Mouse (Mus musculus) C2C12 (cell line): ENCODE results near the gene Wnt11. TPM values are rescaled to one million over a fixed set of nuclear protein-coding genes. Genes with fewer than 3 reads are reported as not detected.

Experiments used
- H3K27me3 ChIP-seq: one replicate; pipeline ENCODE4 v1.6.1; 2011; ENCODE audit not compliant: control insufficient read depth, insufficient read depth, insufficient read length
- H3K36me3 ChIP-seq: one replicate; pipeline ENCODE4 v1.6.1; 2011; ENCODE audit not compliant: control insufficient read depth, insufficient read depth
- H3K4me3 ChIP-seq: one replicate; pipeline ENCODE4 v1.5.1; 2011; ENCODE audit warnings: mild to moderate bottlenecking, control low read depth; ENCODE audit not compliant: poor library complexity, insufficient read depth, severe bottlenecking
- H3K79me2 ChIP-seq: one replicate; pipeline ENCODE4 v1.6.1; 2011; ENCODE audit not compliant: control insufficient read depth, insufficient read depth
- H3K79me3 ChIP-seq: one replicate; pipeline ENCODE4 v1.6.1; 2011; ENCODE audit warnings: low read depth, control low read depth
- H3ac ChIP-seq: one replicate; pipeline ENCODE3; 2011; ENCODE audit warnings: low read depth; ENCODE audit not compliant: control insufficient read depth, insufficient read length
- CEBPB ChIP-seq: IDR thresholded peaks from one replicate; pipeline ENCODE4 v1.6.1; 2011; ENCODE audit warnings: low read depth, mild to moderate bottlenecking, control low read depth, moderate library complexity
- CTCF ChIP-seq: IDR thresholded peaks from one replicate; pipeline ENCODE4 v1.5.1; 2011; ENCODE audit not compliant: control insufficient read depth, insufficient read depth, insufficient read length
- FOSL1 ChIP-seq: IDR thresholded peaks from one replicate; pipeline ENCODE4 v1.8.0; 2011; ENCODE audit warnings: mild to moderate bottlenecking, low read length; ENCODE audit not compliant: poor library complexity, insufficient read depth, severe bottlenecking
- MAX ChIP-seq: IDR thresholded peaks from one replicate; pipeline ENCODE4 v1.6.1; 2011; ENCODE audit warnings: mild to moderate bottlenecking, control low read depth
- MYOD1 ChIP-seq: IDR thresholded peaks from one replicate; pipeline ENCODE4 v1.6.1; 2011; ENCODE audit warnings: low read depth; ENCODE audit not compliant: control insufficient read depth, insufficient read length
- MYOG ChIP-seq: IDR thresholded peaks from one replicate; pipeline ENCODE4 v1.6.1; 2011; ENCODE audit not compliant: control insufficient read depth, insufficient read length; ENCODE audit errors: extremely low read depth
- USF1 ChIP-seq: IDR thresholded peaks from one replicate; pipeline ENCODE4 v1.6.1; 2011; ENCODE audit warnings: low read depth, mild to moderate bottlenecking, control low read depth, moderate library complexity
- polyA plus RNA-seq: library from polyadenylated mRNA; unstranded; fragments of >200 nt; fragmentation: generic; extraction: Trizol; gene quantifications from one replicate; pipeline ENCODE4 v1.2.1, GENCODE M21; 2012; ENCODE audit warnings: missing spikeins

The Wnt11 gene
- polyA plus RNA-seq, 1 experiment, result 0.44 TPM

DNA sequence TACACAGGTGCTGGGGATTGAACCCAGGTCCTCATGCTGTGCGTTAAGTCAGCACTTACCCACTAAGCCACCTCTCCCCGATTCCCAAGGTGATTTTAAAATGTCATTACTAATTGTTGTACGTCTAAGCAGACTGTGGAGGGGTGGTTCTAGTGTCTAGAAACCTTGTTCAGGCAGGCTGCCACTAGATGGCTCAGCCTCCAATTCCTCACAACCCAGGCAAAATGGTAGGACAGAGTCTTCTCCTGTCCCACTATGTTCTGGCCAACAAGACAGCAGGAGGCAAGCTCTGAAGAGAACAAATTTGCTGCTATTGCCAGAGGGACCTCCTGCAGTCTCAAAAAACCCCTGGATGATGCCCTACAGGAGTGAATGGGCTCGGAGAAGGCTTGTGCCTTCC, 47.0 kb downstream of the Wnt11 start:
- TF ChIP-seq MYOD1 (no peak), MAX (no peak), MYOG (no peak)
- Histone ChIP-seq H3K36me3 (no peaks in the 10 kb centered on the region), H3K4me3 (no peak overlapping the region), H3ac (no peak overlapping the region), H3K79me3 (no peaks in the 10 kb centered on the region), H3K27me3 (no peaks in the 10 kb centered on the region), H3K79me2 (no peaks in the 10 kb centered on the region)

DNA sequence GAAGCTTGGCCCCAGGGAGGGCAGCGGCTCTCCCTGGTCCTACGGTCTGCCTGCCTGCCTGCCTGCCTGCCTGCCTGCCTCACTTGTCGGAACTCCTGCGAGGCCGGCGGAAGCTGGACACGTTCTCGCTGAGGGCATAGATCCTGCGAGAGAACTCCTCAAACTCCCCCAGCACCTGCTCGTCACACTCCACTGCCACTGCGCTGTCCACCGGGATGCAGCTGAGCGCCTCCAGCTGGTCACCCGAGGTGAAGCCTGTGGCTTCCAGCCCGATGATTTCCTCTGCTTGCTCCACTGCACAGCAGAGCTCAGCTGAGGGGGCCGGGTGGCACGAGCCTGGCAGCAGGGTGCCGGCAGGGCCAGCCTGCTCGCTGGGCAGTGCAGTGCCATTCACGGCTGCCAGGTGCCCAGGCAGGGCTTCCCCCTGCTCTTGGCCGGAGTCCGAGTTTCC, 52.9 kb downstream of the Wnt11 start:
- H3K79me3 ChIP-seq, result no peaks in the 10 kb centered on the region
- H3K36me3 ChIP-seq, result no peaks in the 10 kb centered on the region
- H3K79me2 ChIP-seq, result no peaks in the 10 kb centered on the region
- no peak for TF ChIP-seq MYOG
- no peaks in the 10 kb centered on the region for H3K27me3 ChIP-seq
- H3K4me3 ChIP-seq, result no peak overlapping the region
- H3ac ChIP-seq, result no peak overlapping the region

DNA sequence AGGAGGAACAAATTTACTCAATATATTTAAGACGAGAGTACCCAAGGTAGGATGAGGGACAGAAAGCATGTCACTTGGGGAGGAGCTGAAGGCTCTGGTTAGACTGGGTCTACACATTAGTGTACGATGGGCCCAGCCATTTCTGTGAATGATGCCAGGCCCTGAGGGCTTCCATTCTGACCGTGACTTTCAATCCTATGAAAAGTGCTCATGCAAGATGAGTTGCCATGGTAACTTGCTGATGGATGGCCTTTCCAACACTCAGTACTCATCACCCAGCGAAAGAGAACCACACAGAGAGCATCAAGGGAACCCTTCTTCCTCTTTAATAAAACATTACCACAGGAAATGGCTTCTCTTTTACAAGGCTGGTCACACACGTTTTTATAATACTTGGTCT, 53.9 kb downstream of the Wnt11 start:
- Histone ChIP-seq H3K27me3 (no peaks in the 10 kb centered on the region), H3K36me3 (no peaks in the 10 kb centered on the region), H3K4me3 (no peak overlapping the region), H3K79me3 (no peaks in the 10 kb centered on the region), H3K79me2 (no peaks in the 10 kb centered on the region), H3ac (no peak overlapping the region)
- TF ChIP-seq MYOG (no peak), USF1 (no peak), MYOD1 (no peak), CEBPB (no peak), MAX (no peak), FOSL1 (no peak), CTCF (no peak)

DNA sequence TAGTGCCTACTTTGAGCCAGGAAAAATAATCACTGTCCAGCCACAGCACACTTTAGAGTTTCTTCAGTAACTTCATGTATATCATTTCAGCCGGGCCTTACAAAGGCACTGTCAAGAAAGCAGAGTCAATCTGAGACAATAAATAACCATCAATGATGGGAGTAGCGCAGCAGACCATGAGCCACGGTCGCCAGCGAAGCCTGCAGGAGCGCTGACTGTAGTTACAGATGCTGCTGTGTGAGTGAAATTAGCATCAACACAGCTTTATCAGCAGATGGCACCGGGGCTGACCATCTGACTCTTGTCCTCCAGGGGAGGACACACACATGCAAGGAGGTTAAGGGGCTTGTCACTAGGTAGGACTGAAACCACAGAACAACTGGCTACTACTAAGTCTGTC, 54.3 kb downstream of the Wnt11 start:
- TF ChIP-seq MYOD1 (no peak), CEBPB (no peak), USF1 (no peak), CTCF (no peak), FOSL1 (no peak), MYOG (no peak), MAX (no peak)
- Histone ChIP-seq H3K79me2 (no peaks in the 10 kb centered on the region), H3K4me3 (no peak overlapping the region), H3K36me3 (no peaks in the 10 kb centered on the region), H3ac (no peak overlapping the region), H3K79me3 (no peaks in the 10 kb centered on the region), H3K27me3 (no peaks in the 10 kb centered on the region)

DNA sequence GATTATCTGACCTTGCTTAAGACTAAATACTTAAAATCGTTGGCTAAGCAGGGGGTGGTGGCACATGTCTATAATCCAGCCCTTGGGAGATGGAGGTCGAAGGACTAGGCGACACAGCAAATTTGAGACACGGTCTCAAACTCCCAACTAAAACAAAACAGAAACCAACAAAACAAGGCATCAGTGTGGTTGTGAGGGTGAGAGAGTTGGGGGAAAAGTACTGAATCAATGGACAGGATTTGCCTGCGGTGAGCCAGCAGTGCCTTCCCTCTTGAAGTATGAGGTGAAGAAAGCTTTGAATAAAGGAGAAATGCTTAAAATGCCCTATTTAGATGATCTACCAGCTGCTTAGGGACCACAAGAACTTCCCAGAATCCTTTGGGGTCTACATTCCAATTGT, 58.2 kb downstream of the Wnt11 start:
- H3K79me3 ChIP-seq, result no peaks in the 10 kb centered on the region
- H3ac ChIP-seq, result no peak overlapping the region
- no peak for TF ChIP-seq MYOD1
- TF ChIP-seq CTCF, result no peak
- TF ChIP-seq USF1, result no peak
- TF ChIP-seq FOSL1, result no peak
- no peak for TF ChIP-seq CEBPB
- no peak for TF ChIP-seq MYOG
- no peak for TF ChIP-seq MAX
- no peaks in the 10 kb centered on the region for H3K27me3 ChIP-seq
- H3K79me2 ChIP-seq, result no peaks in the 10 kb centered on the region
- no peak overlapping the region for H3K4me3 ChIP-seq
- no peaks in the 10 kb centered on the region for H3K36me3 ChIP-seq

DNA sequence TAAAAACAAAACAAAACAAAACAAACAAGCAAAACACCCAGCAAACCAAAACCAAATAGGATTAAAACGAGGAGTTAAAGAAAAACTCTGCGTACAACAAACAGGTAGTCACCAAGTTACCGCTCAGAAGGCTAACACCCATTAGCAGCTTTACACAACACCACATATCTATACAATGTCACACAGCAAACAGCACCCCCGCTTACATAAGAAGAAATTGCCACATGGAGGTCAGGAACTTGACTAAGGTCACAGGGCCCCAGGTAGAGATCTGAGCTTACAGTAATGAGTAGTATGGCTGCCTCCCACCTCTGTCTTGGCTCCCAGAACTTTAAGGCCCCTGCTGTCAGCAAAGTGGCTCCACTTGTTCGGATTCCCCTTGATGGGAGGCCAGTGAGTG, 59.4 kb downstream of the Wnt11 start:
- Histone ChIP-seq H3K79me3 (no peaks in the 10 kb centered on the region), H3ac (no peak overlapping the region), H3K27me3 (no peaks in the 10 kb centered on the region), H3K4me3 (no peak overlapping the region), H3K36me3 (no peaks in the 10 kb centered on the region), H3K79me2 (no peaks in the 10 kb centered on the region)
- TF ChIP-seq CEBPB (no peak), USF1 (no peak), FOSL1 (no peak), MYOG (no peak), CTCF (no peak), MYOD1 (no peak), MAX (no peak)
